Mouse (Mus musculus): ENCODE data around the gene Cux2.

- TF ChIP-seq CTCF (IDR thresholded peaks at IDR 0.05; ENCODE audit: extremely low read depth, insufficient read depth, insufficient read length, insufficient replicate concordance) (no peak), POLR2A (IDR thresholded peaks at IDR 0.05; ENCODE audit: low read depth, low read length) (no peak)
These were observed 226.2 kb downstream of the Cux2 start for GRCm38 (mm10) chr5:121823668-121824067.

All from spleen, adult 2 months (tissue).